17 mouse cellular contexts compared by ENCODE assay signal in genomic region chr13:99149551-99150305, GRCm38 (mm10). TPM values are rescaled to one million over a fixed set of nuclear protein-coding genes. Genes with fewer than 3 reads are reported as not detected.
A peak's percentile ranks its signal among the peaks of the same experiment; 100 is the strongest.
DNase-seq lines count a peak whose midpoint lies in the region; ATAC-seq and TF ChIP-seq lines count a peak whose summit lies in the region.
"Had no signal": no experiment of that assay in that cellular context is flagged by ENCODE, and none has a peak within 500 bp of the region (broad histone marks: within the 10 kb centered on the region; RNA-seq: fewer than 3 reads in every experiment).

No protein-coding gene starts in this region.

- no peak overlapping the region for H3K4me2 ChIP-seq in hindbrain, postnatal 0 days (ENCODE audit: low read depth, low read length)
- H3K4me2 ChIP-seq in hindbrain, embryonic 13.5 days, result no peak overlapping the region
- peak overlapping the region; percentile 22 for H3K4me2 ChIP-seq in forebrain, embryonic 12.5 days
- H3K4me2 ChIP-seq: intestine, embryonic 15.5 days; liver, embryonic 11.5 days; lung, embryonic 15.5 days had no signal

- no peaks in the 10 kb centered on the region for H3K9me3 ChIP-seq in hindbrain, postnatal 0 days (ENCODE audit: low read length)
- no peaks in the 10 kb centered on the region; the same call in 1 of the 2 replicates for H3K9me3 ChIP-seq in hindbrain, embryonic 13.5 days
- H3K9me3 ChIP-seq in forebrain, embryonic 12.5 days, result no peaks in the 10 kb centered on the region
- H3K9me3 ChIP-seq: intestine, embryonic 15.5 days; lung, embryonic 15.5 days had no signal

- H3K9ac ChIP-seq in hindbrain, postnatal 0 days (replicated peaks; ENCODE audit: low read length), result no peak overlapping the region
- H3K9ac ChIP-seq in hindbrain, embryonic 13.5 days, result no peak overlapping the region
- peak overlapping the region; percentile 25; the same call in 1 of the 2 replicates for H3K9ac ChIP-seq in forebrain, embryonic 12.5 days
- H3K9ac ChIP-seq: intestine, embryonic 15.5 days; lung, embryonic 15.5 days had no signal

- TF ChIP-seq CTCF in hindbrain, postnatal 0 days (IDR thresholded peaks at IDR 0.05; ENCODE audit: low read depth), result no peak

- 39% methylated on average over 14 of the region's 14 CpGs for WGBS in hindbrain, postnatal 0 days
- 29% methylated on average over 14 of the region's 14 CpGs for WGBS in hindbrain, embryonic 13.5 days
- WGBS in forebrain, embryonic 12.5 days, result 18% methylated on average over 14 of the region's 14 CpGs

- no peak overlapping the region for H3K4me3 ChIP-seq in hindbrain, postnatal 0 days (ENCODE audit: low read length)
- H3K4me3 ChIP-seq in hindbrain, embryonic 13.5 days, result no peak overlapping the region
- no peak overlapping the region for H3K4me3 ChIP-seq in forebrain, embryonic 12.5 days (replicated peaks)
- H3K4me3 ChIP-seq: intestine, embryonic 15.5 days; lung, embryonic 15.5 days had no signal

- peaks cover 7% of the 10 kb centered on the region; the same call in 1 of the 2 replicates for H3K4me1 ChIP-seq in hindbrain, postnatal 0 days (ENCODE audit: insufficient read depth, low read length)
- H3K4me1 ChIP-seq in hindbrain, embryonic 13.5 days (replicated peaks), result peaks cover 24% of the 10 kb centered on the region
- peaks cover 33% of the 10 kb centered on the region for H3K4me1 ChIP-seq in forebrain, embryonic 12.5 days

- peak; percentile 37; the same call in 1 of the 2 replicates for ATAC-seq in hindbrain, postnatal 0 days
- no peak for ATAC-seq in hindbrain, embryonic 13.5 days (ENCODE audit: low FRiP score)
- peak; percentile 75 for ATAC-seq in forebrain, embryonic 12.5 days (ENCODE audit: low FRiP score)
- ATAC-seq: intestine, embryonic 15.5 days had no signal

- H3K27ac ChIP-seq in hindbrain, postnatal 0 days, result no peak overlapping the region
- H3K27ac ChIP-seq in hindbrain, embryonic 13.5 days, result no peak overlapping the region
- peak overlapping the region; percentile 81 for H3K27ac ChIP-seq in forebrain, embryonic 12.5 days
- H3K27ac ChIP-seq: intestine, embryonic 15.5 days; lung, embryonic 15.5 days had no signal

- no peaks in the 10 kb centered on the region for H3K36me3 ChIP-seq in hindbrain, postnatal 0 days (ENCODE audit: insufficient read depth, low read length)
- no peaks in the 10 kb centered on the region for H3K36me3 ChIP-seq in hindbrain, embryonic 13.5 days
- H3K36me3 ChIP-seq in forebrain, embryonic 12.5 days (replicated peaks), result no peaks in the 10 kb centered on the region
- H3K36me3 ChIP-seq: intestine, embryonic 15.5 days; lung, embryonic 15.5 days had no signal

- no peaks in the 10 kb centered on the region for H3K27me3 ChIP-seq in hindbrain, postnatal 0 days (ENCODE audit: insufficient read depth, low read length)
- no peaks in the 10 kb centered on the region for H3K27me3 ChIP-seq in hindbrain, embryonic 13.5 days
- H3K27me3 ChIP-seq in forebrain, embryonic 12.5 days, result no peaks in the 10 kb centered on the region; the same call in 1 of the 2 replicates
- H3K27me3 ChIP-seq: intestine, embryonic 15.5 days had no signal

- no peak for DNase-seq in hindbrain, postnatal 0 days (ENCODE audit: low spot score)
- DNase-seq in right cerebral cortex, postnatal 14 days, result peak; percentile 61
- no peak for DNase-seq in right cerebral cortex, adult 18-20 months
- DNase-seq in retina, embryonic 14.5 days (ENCODE audit: low spot score), result peak; percentile 43
- DNase-seq in frontal cortex, postnatal 36 days (ENCODE audit: low spot score in 2 of 2), result no peak
- DNase-seq in frontal cortex, postnatal 25 days (ENCODE audit: low spot score in 2 of 2), result no peak
- DNase-seq: adrenal gland, postnatal 14 days; cerebellum, postnatal 14 days; heart, adult 18-20 months; kidney, postnatal 36 days; thymus, adult 2 months had no signal

RNA-seq across cellular contexts. Expression of gene Zfp366, which starts 34.9 kb away (rescaled TPM):
- 1.6 and 2.2 TPM in 2 replicates for total RNA-seq in hindbrain, postnatal 0 days (2014; rRNA removed)
- 0.30 and 0.34 TPM in 2 replicates for polyA plus RNA-seq in hindbrain, postnatal 0 days (2015; fragmentation: Nextera tagmentation; extraction: Ambion mirVana)
- 0.64 and 0.72 TPM in 2 replicates for polyA plus RNA-seq in hindbrain, embryonic 13.5 days (2015; fragmentation: Nextera tagmentation; extraction: Ambion mirVana)
- 0.45 and 0.46 TPM in 2 replicates for polyA plus RNA-seq in forebrain, embryonic 12.5 days (2016; fragmentation: Nextera tagmentation; extraction: Ambion mirVana)
- polyA plus RNA-seq: C2C12 had no signal

Comparison
In these comparisons a context has a peak if more than half of its experiments do, and no peak if none do; other contexts are left out.
1. DNase-seq: peak in right cerebral cortex, postnatal 14 days (single experiment) and retina, embryonic 14.5 days (single experiment); none in hindbrain, postnatal 0 days (single experiment), right cerebral cortex, adult 18-20 months (single experiment), frontal cortex, postnatal 36 days (0 of 2) and frontal cortex, postnatal 25 days (0 of 2).